Mouse (Mus musculus) activated CD4-positive, CD25-positive, alpha-beta regulatory T cell, adult 4 months (primary cell): ENCODE data around the gene Zfp239. TPM values are rescaled to one million over a fixed set of nuclear protein-coding genes. Genes with fewer than 3 reads are reported as not detected.

Source experiments
- ATAC-seq: one replicate; pipeline ENCODE4 v1.8.0; 2017
- polyA plus RNA-seq, 2 experiments: library from polyadenylated mRNA; unstranded; fragments of 100-300 nt; shearing (Covaris generic); gene quantifications; one replicate each; pipeline ENCODE4 v1.2.1; 2017

Zfp239 gene
- polyA plus RNA-seq, 2 experiments from 2014 or later = 4.1 TPM

DNA sequence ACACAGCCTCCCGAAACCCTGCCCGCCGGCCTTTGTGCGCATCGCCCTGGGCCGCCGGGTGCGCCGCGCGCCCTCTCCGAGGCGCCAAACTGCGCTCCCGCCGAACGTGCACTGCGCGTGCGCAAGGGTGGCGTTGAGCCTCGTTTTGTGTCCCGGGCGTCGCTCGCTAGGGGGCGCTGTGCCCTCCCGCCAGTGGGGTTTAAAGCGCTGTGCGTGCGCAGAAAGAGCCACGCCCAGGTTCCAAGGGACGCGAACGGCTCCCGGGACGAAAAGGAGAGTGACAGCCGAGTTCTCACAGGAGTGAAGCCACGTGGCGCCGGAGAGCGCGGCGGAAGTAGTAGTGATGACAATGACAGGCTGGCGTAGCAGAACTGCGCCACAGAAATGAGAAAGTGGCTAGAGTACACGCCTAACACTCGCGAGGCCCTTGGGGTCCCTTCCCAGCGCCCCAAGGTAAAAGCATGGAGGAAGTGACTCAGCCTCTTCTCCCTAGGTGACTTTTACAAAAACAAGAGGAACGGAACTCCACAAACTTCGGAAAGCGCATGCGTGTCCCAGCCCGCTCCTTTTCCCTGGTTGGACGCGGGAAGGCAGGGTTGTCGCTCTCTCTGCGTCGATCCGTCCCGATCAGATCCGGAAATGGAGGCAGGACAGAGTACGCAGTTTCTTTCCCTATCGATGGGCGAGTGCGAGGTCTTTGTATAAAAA lies 17.7 kb downstream of the Zfp239 start:
- ATAC-seq = peak; percentile 75

- ATAC-seq = no peak
These were observed 18.5 kb downstream of the Zfp239 start for GRCm38 (mm10) chr6:117880394-117880838.

GRCm38 (mm10) chr6:117881229-117881628 lies 19.3 kb downstream of the Zfp239 start:
- ATAC-seq = no peak

DNA sequence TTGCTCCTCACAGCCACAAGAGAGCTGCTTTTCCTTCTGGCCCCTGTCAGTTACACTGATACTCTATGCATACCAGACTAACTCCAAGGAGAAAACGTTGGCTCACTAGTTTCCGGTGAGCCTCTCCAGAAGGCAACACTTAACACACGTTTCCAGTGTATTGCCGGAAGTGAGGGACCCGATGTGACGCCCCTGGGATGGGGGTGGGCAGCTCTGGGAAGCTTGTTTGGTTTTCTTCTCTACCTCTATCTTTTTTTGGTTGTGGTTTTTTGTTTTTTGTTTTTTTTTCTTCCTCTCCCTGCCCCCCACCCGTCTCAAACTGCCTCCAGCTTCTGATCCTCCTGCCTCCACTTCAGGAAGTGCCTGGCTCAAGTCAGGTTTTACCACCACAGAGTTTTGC lies 20.1 kb downstream of the Zfp239 start:
- ATAC-seq = peak; percentile 9

DNA sequence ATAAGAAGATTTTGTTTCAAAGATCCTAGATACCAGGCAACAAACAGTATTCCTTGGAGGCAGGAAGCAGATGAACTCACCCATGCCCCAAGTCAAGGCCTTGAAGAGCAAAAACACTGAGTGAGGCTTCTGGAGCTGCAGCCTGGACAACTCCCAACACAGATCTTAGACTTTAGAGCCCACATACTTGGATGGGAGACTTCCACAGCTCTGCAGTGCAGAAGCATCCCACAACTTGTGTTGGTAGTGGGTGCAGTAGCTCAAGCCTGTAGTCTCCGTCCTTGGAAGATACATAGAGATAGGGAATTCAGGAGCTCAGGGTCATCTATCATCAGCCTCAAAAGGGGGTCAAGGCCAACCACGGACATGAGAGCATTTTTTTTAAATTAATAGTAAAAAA lies 24.0 kb downstream of the Zfp239 start:
- no peak for ATAC-seq

DNA sequence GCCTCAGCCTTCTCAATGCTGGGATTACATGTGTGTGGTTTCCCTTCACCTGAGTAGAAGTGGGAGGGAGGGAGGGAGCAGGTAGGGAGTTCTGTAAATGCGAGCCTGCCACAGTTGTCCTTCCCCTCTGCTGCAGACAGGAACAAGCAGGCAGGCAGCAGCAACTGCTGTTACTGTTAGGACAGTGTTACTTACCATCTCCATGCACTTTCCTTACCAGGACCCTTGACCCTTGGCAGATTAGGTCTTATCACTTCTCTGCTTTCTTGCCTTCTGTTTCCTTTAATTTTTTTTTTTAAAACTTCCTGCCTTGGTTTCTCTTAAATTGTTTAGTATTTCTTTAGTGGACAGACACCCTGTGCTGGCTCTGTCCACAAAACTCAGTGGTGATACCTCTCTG lies 26.1 kb downstream of the Zfp239 start:
- no peak for ATAC-seq

- ATAC-seq = no peak
These were observed 26.8 kb downstream of the Zfp239 start for GRCm38 (mm10) chr6:117888642-117889096.

- ATAC-seq = peak; percentile 85
These were observed 28.4 kb downstream of the Zfp239 start for GRCm38 (mm10) chr6:117890257-117890656.

DNA sequence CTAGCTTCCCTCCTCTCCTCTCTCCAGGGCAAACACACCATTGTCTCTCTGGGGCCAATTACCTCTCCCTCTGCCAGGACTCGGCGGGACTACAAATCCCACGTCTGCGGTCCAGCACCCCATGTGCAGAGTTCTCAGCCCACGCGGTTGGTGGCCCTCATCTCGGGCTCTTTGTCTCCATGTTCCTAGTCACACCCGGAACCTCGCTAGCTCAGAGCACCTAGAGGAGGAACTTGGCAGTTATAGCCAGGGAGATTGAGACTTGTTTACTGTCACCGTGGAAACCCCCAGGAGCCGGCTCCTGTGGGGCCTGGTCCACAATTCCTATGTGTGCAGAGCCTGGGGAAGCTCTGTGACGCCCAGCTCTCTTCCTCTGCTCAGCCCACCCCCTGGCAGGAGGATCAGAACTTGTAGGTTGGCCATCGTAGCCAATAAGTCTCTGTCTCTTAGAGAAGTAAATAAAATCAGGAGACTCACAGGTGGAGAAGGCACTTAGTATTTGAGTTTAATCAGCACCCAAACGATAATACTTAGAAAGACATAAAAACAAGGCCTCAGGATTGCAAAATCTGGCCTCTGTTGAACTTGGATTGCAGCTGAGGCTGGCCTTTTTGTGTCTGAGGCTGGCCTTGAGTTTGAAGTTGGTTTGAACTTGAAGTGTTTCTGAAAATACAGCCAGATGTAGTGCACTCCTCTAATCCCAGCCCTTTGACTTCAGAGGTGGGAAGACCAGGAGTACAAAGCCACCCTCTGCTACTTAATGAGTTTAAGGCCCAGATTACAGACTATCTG lies 29.7 kb downstream of the Zfp239 start:
- ATAC-seq = peak; percentile 55

DNA sequence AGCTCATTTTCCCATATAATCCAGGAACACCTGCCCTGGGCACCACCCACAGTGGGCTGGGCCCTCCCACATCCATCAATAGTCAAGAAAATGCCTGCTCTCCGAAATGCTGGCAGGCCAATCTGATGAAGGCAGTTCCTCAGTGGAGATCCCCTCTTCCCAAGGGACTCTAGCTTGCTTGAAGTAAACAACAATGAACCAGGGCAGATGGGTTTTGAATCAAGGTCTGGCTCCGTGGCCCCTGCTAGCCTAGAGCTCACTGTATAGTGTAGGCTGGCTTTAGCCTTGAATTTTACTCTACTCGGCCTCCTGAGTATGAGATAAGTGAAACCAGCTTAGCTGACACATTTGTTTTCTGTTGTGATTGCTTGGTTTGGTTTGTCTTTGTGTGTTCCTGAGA lies 30.5 kb downstream of the Zfp239 start:
- ATAC-seq = no peak

GRCm38 (mm10) chr6:117893435-117893834 lies 31.5 kb downstream of the Zfp239 start:
- ATAC-seq = no peak

DNA sequence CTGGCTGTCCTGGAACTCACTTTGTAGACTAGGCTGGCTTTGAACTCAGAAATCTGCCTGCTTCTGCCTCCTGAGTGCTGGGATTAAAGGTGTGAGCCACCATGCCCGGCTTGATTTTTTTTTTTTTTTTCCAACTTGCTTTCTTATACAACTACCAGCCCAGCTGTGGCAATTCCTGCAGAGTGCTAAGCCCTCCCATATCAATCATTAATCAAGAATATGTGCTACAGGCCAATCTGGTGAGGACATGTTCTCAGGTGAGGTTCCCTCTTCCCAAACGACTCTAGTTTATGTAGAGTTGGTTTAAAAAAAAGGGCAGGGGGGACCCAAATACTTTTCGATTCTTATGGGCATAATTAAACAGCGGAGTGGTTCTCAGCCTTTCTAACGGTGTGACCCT lies 35.9 kb downstream of the Zfp239 start:
- ATAC-seq = no peak

- ATAC-seq = peak; percentile 96
These were observed 38.5 kb downstream of the Zfp239 start, which contains the start of gene Hnrnpf for GRCm38 (mm10) chr6:117900126-117901080. Gene Hnrnpf, plus strand, starts transcription at chr6:117900324.

DNA sequence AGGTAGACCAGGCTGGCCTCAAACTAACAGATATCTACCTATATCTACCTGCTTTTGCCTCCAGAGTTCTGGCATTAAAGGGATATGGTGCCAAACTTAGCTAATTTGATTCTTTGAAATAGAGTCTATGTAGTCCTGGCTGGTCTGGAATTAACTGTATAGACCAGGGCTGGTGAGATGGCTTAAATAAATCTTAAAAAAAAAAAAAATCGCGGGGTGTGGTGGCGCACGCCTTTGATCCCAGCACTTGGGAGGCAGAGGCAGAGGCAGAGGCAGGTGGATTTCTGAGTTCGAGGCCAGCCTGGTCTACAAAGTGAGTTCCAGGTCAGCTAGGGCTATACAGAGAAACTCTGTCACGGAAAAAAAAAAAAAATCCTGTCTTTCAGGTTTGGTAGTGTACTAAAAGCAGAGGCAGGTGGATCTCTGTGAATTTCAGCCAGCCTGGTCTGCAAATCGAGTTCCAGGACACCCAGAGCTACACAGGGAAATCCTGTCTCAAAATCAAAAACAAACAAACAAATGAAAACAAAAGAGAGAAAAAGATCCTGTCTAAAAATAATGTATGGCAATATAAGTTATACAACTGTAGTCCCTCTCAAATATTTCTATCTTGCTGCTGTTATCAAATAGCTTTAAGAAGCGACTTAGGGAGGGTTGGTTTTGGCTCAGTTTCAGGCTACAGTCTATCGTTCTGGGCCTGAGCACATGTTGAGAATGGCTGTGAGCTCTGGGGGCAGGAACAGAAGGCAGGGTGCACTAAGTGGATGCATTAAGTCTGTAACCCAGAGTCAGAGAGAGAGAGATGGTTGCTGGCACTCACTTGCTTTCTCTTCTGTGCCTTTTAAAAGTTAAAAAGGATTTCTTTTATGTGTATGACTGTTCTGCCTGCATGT lies 39.9 kb downstream of the Zfp239 start:
- ATAC-seq = no peak

GRCm38 (mm10) chr6:117902556-117902955 lies 40.7 kb downstream of the Zfp239 start:
- ATAC-seq = no peak

- no peak for ATAC-seq
These were observed 41.9 kb downstream of the Zfp239 start for GRCm38 (mm10) chr6:117903836-117904235.

DNA sequence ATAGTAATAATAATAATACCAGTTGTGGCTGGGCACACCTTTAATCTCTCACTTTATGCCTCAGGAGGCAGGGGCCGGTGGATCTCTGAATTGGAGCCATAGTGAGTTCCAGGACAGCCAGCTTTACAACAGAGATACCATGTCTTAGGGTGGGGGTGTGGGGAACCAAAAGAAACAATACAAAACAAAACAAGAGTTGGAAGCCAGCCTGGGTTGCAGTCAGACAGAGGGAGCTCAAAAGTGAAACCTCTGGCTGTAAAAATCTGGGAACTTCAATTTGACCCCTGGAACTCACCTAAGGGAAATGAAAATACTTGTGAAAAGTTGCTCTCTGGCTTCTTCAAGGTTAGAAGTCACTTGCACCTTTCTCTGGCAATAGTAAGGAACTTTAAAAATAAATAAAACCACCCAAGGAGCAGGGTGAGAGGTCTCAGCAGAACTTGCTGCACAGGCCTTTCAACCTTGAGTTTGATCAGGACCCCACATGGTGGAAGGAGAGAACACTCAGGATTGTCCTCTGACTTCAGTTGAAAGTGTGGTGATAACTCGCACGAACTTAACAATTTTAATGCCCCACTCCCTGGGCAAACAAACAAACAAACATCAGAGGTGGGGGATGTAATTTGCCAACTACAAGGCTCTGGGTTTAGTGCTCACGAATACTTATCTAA lies 43.5 kb downstream of the Zfp239 start:
- no peak for ATAC-seq

GRCm38 (mm10) chr6:117906015-117906531 lies 44.2 kb downstream of the Zfp239 start:
- ATAC-seq = no peak

- ATAC-seq = peak; percentile 78
These were observed 44.8 kb downstream of the Zfp239 start for GRCm38 (mm10) chr6:117906590-117907271.
